Mouse (Mus musculus): ENCODE data around the gene Psmd4. TPM values are rescaled to one million over a fixed set of nuclear protein-coding genes. Genes with fewer than 3 reads are reported as not detected.
"Not testable (repeated sequence)": the region's sequence is repeated elsewhere in the genome, so short reads cannot be mapped to it uniquely, and the experiment has no call there.

Gene Psmd4
- polyA plus RNA-seq, 1 experiment from 2014 or later = 293 TPM

DNA sequence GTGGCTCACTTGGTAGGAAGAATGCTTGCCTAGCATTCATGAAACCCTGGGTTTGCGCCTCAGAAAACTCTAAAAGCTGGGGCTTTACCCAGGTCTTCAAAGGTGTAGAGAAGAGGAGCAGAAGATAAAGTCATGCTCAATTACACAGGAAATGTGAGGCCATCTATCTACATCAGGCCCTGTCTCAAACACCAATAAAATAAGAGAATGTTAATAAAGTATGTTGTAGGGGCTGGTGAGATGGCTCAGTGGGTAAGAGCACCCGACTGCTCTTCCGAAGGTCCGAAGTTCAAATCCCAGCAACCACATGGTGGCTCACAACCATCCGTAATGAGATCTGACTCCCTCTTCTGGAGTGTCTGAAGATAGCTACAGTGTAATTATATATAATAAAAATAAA lies 21.5 kb downstream of the Psmd4 start:
- H3K27ac ChIP-seq; H3K36me3 ChIP-seq; H3K4me2 ChIP-seq; ATAC-seq (ENCODE audit: insufficient number of reproducible peaks, insufficient read depth, low FRiP score, low TSS enrichment, low read depth); H3K27me3 ChIP-seq; H3K9ac ChIP-seq; H3K4me3 ChIP-seq; H3K9me3 ChIP-seq: not testable (repeated sequence)
- H3K4me1 ChIP-seq = peaks cover 10% of the 10 kb centered on the region; the same call in 1 of the 2 replicates
- WGBS = 91% methylated on average over 5 of the region's 5 CpGs

DNA sequence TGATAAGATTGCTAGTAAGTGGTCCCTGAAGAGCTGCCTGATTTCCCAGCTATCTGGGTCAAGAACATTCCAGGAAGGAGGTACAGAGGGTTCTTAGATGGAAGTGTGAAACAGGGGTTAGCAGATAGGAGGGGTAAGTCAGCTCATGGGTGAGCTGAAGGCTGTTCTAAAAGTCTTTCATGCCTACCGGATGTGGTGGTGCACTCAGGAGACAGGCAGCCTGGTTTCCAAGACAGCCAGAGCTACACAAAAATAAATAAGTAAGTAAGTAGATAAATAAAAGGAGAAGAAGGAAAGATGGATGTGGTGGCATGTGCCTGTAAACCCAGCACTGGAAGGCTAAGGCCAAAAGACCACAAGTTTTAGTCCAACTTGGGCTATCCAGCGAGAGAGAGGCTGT lies 23.7 kb downstream of the Psmd4 start:
- Histone ChIP-seq H3K9ac (no peak overlapping the region), H3K4me3 (no peak overlapping the region), H3K27ac (no peak overlapping the region), H3K27me3 (no peaks in the 10 kb centered on the region), H3K4me2 (no peak overlapping the region), H3K4me1 (peaks cover 16% of the 10 kb centered on the region), H3K36me3 (no peaks in the 10 kb centered on the region), H3K9me3 (no peaks in the 10 kb centered on the region)
- ATAC-seq (ENCODE audit: insufficient number of reproducible peaks, insufficient read depth, low FRiP score, low TSS enrichment, low read depth) = no peak
- 86% methylated on average over 2 of the region's 2 CpGs for WGBS

GRCm38 (mm10) chr3:95016532-95017056 lies 25.8 kb downstream of the Psmd4 start:
- H3K4me2 ChIP-seq = peak overlapping the region; percentile 93
- no peaks in the 10 kb centered on the region for H3K27me3 ChIP-seq
- peak overlapping the region; percentile 96 for H3K27ac ChIP-seq
- peak overlapping the region; percentile 81 for H3K4me3 ChIP-seq
- no peak for ATAC-seq (ENCODE audit: insufficient number of reproducible peaks, insufficient read depth, low FRiP score, low TSS enrichment, low read depth)
- peaks cover 25% of the 10 kb centered on the region for H3K4me1 ChIP-seq
- peaks cover 7% of the 10 kb centered on the region for H3K36me3 ChIP-seq
- H3K9me3 ChIP-seq = no peaks in the 10 kb centered on the region
- peak overlapping the region; percentile 75 for H3K9ac ChIP-seq
- WGBS = 3% methylated on average over 21 of the region's 21 CpGs

GRCm38 (mm10) chr3:95015891-95016531 lies 26.4 kb downstream of the Psmd4 start:
- Histone ChIP-seq H3K4me1 (peaks cover 25% of the 10 kb centered on the region), H3K4me2 (peak overlapping the region; percentile 93)
- under 1% methylated on average over 40 of the region's 40 CpGs for WGBS

GRCm38 (mm10) chr3:95015337-95015872 lies 27.0 kb downstream of the Psmd4 start, which contains the start of gene Zfp687:
TSS of gene Zfp687 (minus strand) at chr3:95015448.
- Histone ChIP-seq H3K9ac (peak within 1 kb of the TSS; percentile 83), H3K27me3 (no peaks in the 10 kb centered on the region), H3K27ac (peak within 1 kb of the TSS; percentile 96), H3K4me1 (peaks cover 25% of the 10 kb centered on the region), H3K4me2 (peak within 1 kb of the TSS; percentile 93), H3K36me3 (peaks cover 19% of the 10 kb centered on the region), H3K4me3 (peak within 1 kb of the TSS; percentile 81), H3K9me3 (no peaks in the 10 kb centered on the region)
- ATAC-seq (ENCODE audit: insufficient number of reproducible peaks, insufficient read depth, low FRiP score, low TSS enrichment, low read depth) = peak; percentile 99
- WGBS = under 1% methylated on average over 36 of the region's 37 CpGs

More at GRCm38 (mm10) chr3:95015891-95016531, 26.4 kb downstream of the Psmd4 start:
- H3K9me3 ChIP-seq = no peaks in the 10 kb centered on the region
- peak overlapping the region; percentile 75 for H3K9ac ChIP-seq
- peak overlapping the region; percentile 96 for H3K27ac ChIP-seq
- peaks cover 13% of the 10 kb centered on the region for H3K36me3 ChIP-seq
- no peaks in the 10 kb centered on the region for H3K27me3 ChIP-seq
- H3K4me3 ChIP-seq = peak overlapping the region; percentile 81
- peak; percentile 57 for ATAC-seq (ENCODE audit: insufficient number of reproducible peaks, insufficient read depth, low FRiP score, low TSS enrichment, low read depth)

DNA sequence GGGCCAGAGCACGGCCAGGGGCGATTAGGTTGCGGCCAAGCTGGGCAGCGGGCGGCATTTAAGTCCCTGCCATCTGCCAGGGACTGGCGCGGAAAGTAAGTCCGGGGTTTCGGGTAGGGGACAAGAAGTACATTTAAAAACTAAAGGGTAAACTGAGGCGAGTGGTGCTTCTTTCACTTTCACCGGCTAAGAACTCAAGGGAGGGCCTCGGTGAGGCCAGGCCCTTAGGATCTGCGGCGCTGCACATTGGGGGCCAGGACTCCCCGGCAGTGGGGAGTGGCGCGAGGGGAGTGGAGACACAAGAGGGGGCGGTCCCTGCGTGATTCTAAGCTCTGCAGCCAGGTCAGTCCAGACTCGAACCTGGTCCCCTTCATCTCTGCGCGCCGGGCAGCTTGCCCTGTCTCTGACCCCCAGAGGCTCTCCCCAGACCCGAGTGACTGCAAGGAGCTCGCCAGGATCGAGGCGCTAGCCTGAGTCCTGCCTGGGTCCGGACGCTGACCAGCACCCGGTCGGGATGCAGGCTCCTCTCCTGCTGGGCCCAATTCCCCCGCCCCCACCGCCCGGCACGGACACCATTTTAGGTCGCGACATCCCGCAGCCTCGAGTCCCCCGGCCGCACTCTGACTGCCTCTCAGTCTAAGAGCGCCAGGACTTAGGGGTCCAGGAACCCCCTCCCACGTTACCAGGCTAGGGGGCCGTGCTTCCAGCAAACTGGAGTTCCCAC lies 27.8 kb downstream of the Psmd4 start:
- Histone ChIP-seq H3K4me3 (peak overlapping the region; percentile 81), H3K27ac (peak overlapping the region; percentile 96), H3K4me2 (peak overlapping the region; percentile 93), H3K4me1 (peaks cover 25% of the 10 kb centered on the region), H3K9ac (peak overlapping the region; percentile 83), H3K36me3 (peaks cover 27% of the 10 kb centered on the region), H3K9me3 (no peaks in the 10 kb centered on the region), H3K27me3 (no peaks in the 10 kb centered on the region)
- ATAC-seq (ENCODE audit: insufficient number of reproducible peaks, insufficient read depth, low FRiP score, low TSS enrichment, low read depth) = no peak; the same call in 1 of the 2 replicates
- WGBS = under 1% methylated on average over 44 of the region's 44 CpGs

DNA sequence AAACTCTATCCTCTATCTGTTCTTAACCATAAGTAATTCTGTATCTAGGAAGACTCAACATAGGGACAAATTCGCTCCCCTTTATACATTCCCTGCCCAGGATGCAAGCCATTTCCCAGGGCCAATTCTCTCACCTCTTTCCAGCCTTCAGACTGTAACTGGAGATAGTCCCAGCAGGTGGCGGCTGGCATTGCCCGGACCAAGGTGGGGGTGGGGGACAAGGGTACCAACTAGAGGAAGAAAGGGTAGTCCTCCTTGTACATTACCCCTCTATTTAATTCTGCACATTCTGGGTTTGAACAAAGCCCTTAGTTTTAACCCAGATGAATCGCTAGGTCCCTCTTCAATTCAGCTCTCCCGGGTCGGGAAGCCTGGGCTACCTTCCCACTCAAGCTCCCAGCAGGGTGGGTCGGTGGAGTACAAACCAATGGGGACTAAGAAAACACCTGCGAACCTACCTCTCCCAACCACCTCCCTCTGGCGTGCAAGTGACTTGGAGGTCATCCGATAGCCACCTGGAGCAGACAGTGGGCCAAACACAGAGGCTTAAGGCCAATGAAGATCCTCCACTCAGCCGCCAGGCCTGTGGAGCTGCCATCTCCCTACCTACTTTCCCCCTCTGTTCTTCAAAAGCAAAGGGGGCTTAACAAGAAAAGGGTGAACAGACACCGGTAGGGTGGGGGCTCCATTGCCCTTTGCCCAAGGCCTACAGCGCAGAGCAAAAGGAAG lies 28.6 kb downstream of the Psmd4 start:
- Histone ChIP-seq H3K27me3 (no peaks in the 10 kb centered on the region), H3K9ac (peak overlapping the region; percentile 83), H3K4me3 (peak overlapping the region; percentile 81), H3K27ac (0 out of 2 replicates have a peak overlapping the region, but pooled peaks have one; percentile 96), H3K9me3 (no peaks in the 10 kb centered on the region), H3K4me1 (peaks cover 25% of the 10 kb centered on the region), H3K4me2 (peak overlapping the region; percentile 93), H3K36me3 (peaks cover 34% of the 10 kb centered on the region)
- ATAC-seq (ENCODE audit: insufficient number of reproducible peaks, insufficient read depth, low FRiP score, low TSS enrichment, low read depth) = no peak
- WGBS = 15% methylated on average over 13 of the region's 13 CpGs

GRCm38 (mm10) chr3:95012982-95013381 lies 29.4 kb downstream of the Psmd4 start:
- WGBS = 65% methylated on average over 3 of the region's 3 CpGs
- no peaks in the 10 kb centered on the region for H3K9me3 ChIP-seq
- peak overlapping the region; percentile 93; the same call in 1 of the 2 replicates for H3K4me2 ChIP-seq
- H3K4me3 ChIP-seq = 0 out of 2 replicates have a peak overlapping the region, but pooled peaks have one; percentile 81
- no peak for ATAC-seq (ENCODE audit: insufficient number of reproducible peaks, insufficient read depth, low FRiP score, low TSS enrichment, low read depth)
- H3K27ac ChIP-seq = no peak overlapping the region
- peaks cover 43% of the 10 kb centered on the region for H3K36me3 ChIP-seq
- H3K4me1 ChIP-seq = peaks cover 25% of the 10 kb centered on the region
- H3K27me3 ChIP-seq = no peaks in the 10 kb centered on the region
- 0 out of 2 replicates have a peak overlapping the region, but pooled peaks have one; percentile 4 for H3K9ac ChIP-seq

DNA sequence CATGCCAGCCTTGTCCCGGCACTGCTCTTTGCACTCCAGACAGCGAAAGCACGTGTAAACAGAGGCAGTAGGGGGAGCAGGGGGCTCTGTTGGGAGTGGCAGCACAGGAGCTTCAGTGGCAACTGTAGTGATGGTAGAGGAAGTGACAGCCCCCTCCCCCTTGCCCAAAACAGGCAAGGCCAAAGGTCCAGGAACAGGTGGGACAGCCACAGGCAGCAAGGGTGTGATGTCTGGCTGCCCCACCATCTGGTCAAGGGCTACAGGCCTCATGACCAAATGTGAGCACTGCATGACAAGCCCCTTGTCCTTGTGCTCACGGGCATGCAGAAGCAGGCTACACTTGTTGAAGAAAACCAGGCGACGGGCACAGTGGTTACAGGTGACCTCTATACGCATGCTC lies 32.0 kb downstream of the Psmd4 start:
- Histone ChIP-seq H3K36me3 (peaks cover 67% of the 10 kb centered on the region), H3K4me1 (peaks cover 18% of the 10 kb centered on the region), H3K4me3 (no peak overlapping the region), H3K4me2 (no peak overlapping the region), H3K9me3 (no peaks in the 10 kb centered on the region), H3K27ac (no peak overlapping the region; the same call in 1 of the 2 replicates), H3K9ac (no peak overlapping the region), H3K27me3 (no peaks in the 10 kb centered on the region)
- ATAC-seq (ENCODE audit: insufficient number of reproducible peaks, insufficient read depth, low FRiP score, low TSS enrichment, low read depth) = no peak
- 85% methylated on average over 7 of the region's 7 CpGs for WGBS

DNA sequence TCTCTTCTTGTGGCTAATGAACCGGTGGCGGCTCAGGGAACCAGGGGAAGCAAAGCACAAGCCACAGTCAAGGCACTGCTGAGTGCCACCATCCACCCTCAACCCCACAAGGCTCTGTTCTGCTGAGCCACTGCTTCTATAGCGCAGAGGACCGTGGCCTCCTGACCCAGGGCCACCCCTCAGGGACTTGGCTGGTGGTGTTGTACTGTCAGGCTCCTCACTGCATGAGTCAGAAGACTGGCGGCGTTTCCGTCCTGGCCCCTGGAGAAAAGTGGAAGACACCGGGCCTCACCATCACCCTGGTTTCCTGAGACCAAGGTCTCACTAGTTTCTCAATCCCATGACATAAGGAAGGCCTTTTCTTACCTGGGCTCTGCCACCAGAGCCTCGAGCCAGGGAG lies 34.7 kb downstream of the Psmd4 start:
- H3K27ac ChIP-seq = 0 out of 2 replicates have a peak overlapping the region, but pooled peaks have one; percentile 7
- no peaks in the 10 kb centered on the region for H3K9me3 ChIP-seq
- H3K9ac ChIP-seq = no peak overlapping the region
- no peak for ATAC-seq (ENCODE audit: insufficient number of reproducible peaks, insufficient read depth, low FRiP score, low TSS enrichment, low read depth)
- no peak overlapping the region for H3K4me2 ChIP-seq
- peaks cover 93% of the 10 kb centered on the region for H3K36me3 ChIP-seq
- H3K4me1 ChIP-seq = no peaks in the 10 kb centered on the region; the same call in 1 of the 2 replicates
- 86% methylated on average over 9 of the region's 9 CpGs for WGBS
- no peaks in the 10 kb centered on the region for H3K27me3 ChIP-seq
- no peak overlapping the region for H3K4me3 ChIP-seq

GRCm38 (mm10) chr3:95005651-95006050 lies 36.8 kb downstream of the Psmd4 start:
- H3K27me3 ChIP-seq = no peaks in the 10 kb centered on the region
- H3K36me3 ChIP-seq = peaks cover 95% of the 10 kb centered on the region
- H3K9me3 ChIP-seq = no peaks in the 10 kb centered on the region
- no peak for ATAC-seq (ENCODE audit: insufficient number of reproducible peaks, insufficient read depth, low FRiP score, low TSS enrichment, low read depth)
- H3K4me3 ChIP-seq = no peak overlapping the region
- WGBS = 97% methylated on average over 3 of the region's 3 CpGs
- no peak overlapping the region for H3K9ac ChIP-seq
- H3K4me2 ChIP-seq = no peak overlapping the region
- no peaks in the 10 kb centered on the region; the same call in 1 of the 2 replicates for H3K4me1 ChIP-seq
- no peak overlapping the region for H3K27ac ChIP-seq

Measured in embryonic facial prominence, embryonic 13.5 days (tissue).